Mouse (Mus musculus) heart, embryonic 15.5 days (tissue): ENCODE data around the gene Gm5640. TPM values are rescaled to one million over a fixed set of nuclear protein-coding genes. Genes with fewer than 3 reads are reported as not detected.
"Not testable (repeated sequence)": the region's sequence is repeated elsewhere in the genome, so short reads cannot be mapped to it uniquely, and the experiment has no call there.

Experiments
- ATAC-seq: fragments of 200-750 bp; cut with Nextera tagmentation; replicated peaks from 2 replicates; pipeline ENCODE4 v1.8.0; 2017; ENCODE audit warnings: low read depth, moderate TSS enrichment; ENCODE audit not compliant: insufficient number of reproducible peaks, insufficient read depth, low FRiP score
- H3K27ac ChIP-seq: fragments of 300-500 bp; sonication (generic); 2 replicates; pipeline ENCODE4 v1.5.1; 2015; ENCODE audit warnings: mild to moderate bottlenecking, inconsistent platforms
- H3K27me3 ChIP-seq: fragments of 300-500 bp; sonication (generic); 2 replicates; pipeline ENCODE4 v1.6.1; 2015; ENCODE audit warnings: inconsistent platforms
- H3K36me3 ChIP-seq: fragments of 300-500 bp; sonication (generic); 2 replicates; pipeline ENCODE4 v1.6.1; 2015; ENCODE audit warnings: mild to moderate bottlenecking, inconsistent platforms
- H3K4me1 ChIP-seq: fragments of 300-500 bp; sonication (generic); replicated peaks from 2 replicates; pipeline ENCODE4 v1.6.1; 2015; ENCODE audit warnings: inconsistent platforms
- H3K4me2 ChIP-seq: fragments of 300-500 bp; sonication (generic); 2 replicates; pipeline ENCODE4 v1.6.1; 2015; ENCODE audit warnings: inconsistent platforms, mild to moderate bottlenecking, moderate library complexity
- H3K4me3 ChIP-seq: fragments of 300-500 bp; sonication (generic); 2 replicates; pipeline ENCODE4 v1.5.1; 2015; ENCODE audit warnings: mild to moderate bottlenecking, inconsistent platforms
- H3K9ac ChIP-seq: fragments of 300-500 bp; sonication (generic); 2 replicates; pipeline ENCODE4 v1.6.1; 2015; ENCODE audit warnings: mild to moderate bottlenecking, inconsistent platforms
- H3K9me3 ChIP-seq: fragments of 300-500 bp; sonication (generic); replicated peaks from 2 replicates; pipeline ENCODE4 v1.6.1; 2016; ENCODE audit warnings: inconsistent platforms
- WGBS: fragments of 180-500 bp; shearing (Covaris S2); methylation state at CpG from one replicate; pipeline ENCODE4 v1.1.7; 2015; ENCODE audit warnings: mixed read lengths; 5-methylcytosine and 5-hydroxymethylcytosine counted together
- polyA plus RNA-seq: library from polyadenylated mRNA; unstranded; fragments of >200 nt; fragmentation: Nextera tagmentation; extraction: Ambion mirVana; gene quantifications from 2 replicates; pipeline ENCODE4 v1.2.1, GENCODE M21; 2015

Gene Gm5640
- polyA plus RNA-seq: 0.04 and 0.09 TPM in 2 replicates

DNA sequence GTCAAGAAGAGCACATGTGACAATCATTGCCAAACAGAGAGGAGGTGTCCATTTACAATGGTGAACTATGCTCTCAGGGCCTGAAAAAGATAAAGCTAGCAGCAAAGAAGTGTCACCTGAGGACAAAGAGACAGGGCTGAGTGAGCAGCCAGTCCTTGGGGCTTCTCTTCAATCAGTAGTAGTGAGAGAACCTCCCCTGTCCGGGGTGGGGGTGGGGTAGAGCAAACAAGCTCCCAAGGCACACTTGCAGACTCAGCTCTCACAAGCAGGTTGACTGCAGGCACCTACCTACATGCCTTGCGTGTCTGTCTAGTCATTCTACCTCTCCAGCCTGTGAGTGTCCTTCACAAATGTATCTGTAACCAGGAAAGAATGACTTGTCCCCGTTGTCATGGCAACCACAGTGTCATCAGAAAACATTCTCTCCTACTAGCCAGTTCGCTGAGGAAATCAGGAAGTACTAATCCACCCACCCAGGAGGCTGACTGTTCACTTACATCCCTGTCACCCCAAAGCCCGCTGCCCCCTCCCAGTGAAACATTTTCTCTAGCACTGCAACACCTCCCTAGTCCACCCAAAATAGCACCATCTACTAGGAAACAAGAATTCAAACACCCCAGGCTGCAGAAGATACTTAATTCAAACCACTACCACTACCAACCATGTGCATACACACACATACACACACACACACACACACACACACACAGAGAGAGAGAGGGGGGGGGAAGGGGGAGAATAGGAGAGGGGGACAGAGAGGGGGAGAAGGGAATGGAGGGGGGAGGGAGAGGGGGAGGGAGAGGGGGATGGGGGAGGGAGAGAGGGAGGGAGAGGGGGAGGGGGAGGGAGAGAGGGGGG is at the start of gene Gm5640:
Gene Gm5640 (minus strand): TSS at position 170 of the 858 bp plus-strand sequence.
- not testable (repeated sequence) for H3K27ac ChIP-seq, H3K36me3 ChIP-seq, H3K4me2 ChIP-seq, H3K4me3 ChIP-seq, ATAC-seq, H3K27me3 ChIP-seq, H3K9ac ChIP-seq, H3K4me1 ChIP-seq, H3K9me3 ChIP-seq
- 39% methylated on average over 2 of the region's 5 CpGs for WGBS

GRCm38 (mm10) chrX:74646393-74646792 is 958 bp upstream of the Gm5640 start:
- ATAC-seq, H3K9ac ChIP-seq, H3K27me3 ChIP-seq, H3K4me3 ChIP-seq, H3K9me3 ChIP-seq, H3K4me1 ChIP-seq, H3K36me3 ChIP-seq, H3K4me2 ChIP-seq, H3K27ac ChIP-seq: not testable (repeated sequence)
- WGBS: no CpG with 5 or more reads among the region's 1 CpGs

DNA sequence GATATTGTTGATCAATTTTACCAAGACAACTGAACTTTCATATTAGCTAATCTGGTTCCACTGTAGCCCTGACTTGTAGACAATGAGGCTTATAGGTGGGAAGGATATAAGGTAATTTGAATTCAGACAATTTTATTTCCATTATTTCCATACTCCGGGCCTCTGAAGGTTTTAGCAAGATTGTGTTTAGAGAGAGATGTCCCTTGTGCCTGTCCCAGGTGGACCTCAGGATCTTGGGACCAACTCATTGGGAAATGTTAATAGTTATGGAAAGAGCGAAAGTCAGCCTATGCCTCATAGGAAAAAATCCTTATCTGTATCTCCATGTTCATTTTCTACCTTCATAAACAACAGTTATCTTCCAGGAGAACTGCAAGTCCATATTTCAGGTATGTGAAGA is 53.1 kb downstream of the Gm5640 start, which contains the start of gene Olfr1325:
Gene Olfr1325 (plus strand): TSS at position 301 of the 400 bp plus-strand sequence.
- Histone ChIP-seq H3K9ac (no peak within 1 kb of the TSS), H3K27ac (no peak within 1 kb of the TSS), H3K27me3 (no peaks in the 10 kb centered on the region), H3K4me3 (no peak within 1 kb of the TSS), H3K36me3 (no peaks in the 10 kb centered on the region), H3K4me1 (no peaks in the 10 kb centered on the region), H3K9me3 (no peaks in the 10 kb centered on the region), H3K4me2 (no peak within 1 kb of the TSS)
- no peak for ATAC-seq
- WGBS: 89% methylated on average over 2 of the region's 2 CpGs

Other genes starting within 250 kb of the Gm5640 start
- gene G6pdx, start 216.4 kb downstream of the Gm5640 start, polyA plus RNA-seq: 15.4 and 21.4 TPM in 2 replicates
- gene Gm6880, start 164.2 kb downstream of the Gm5640 start, polyA plus RNA-seq: not detected in 2 replicates
- not detected in 2 replicates for gene Olfr1326-ps1, start 70.7 kb downstream of the Gm5640 start, polyA plus RNA-seq
- not detected in 2 replicates for gene Olfr1325, start 53.0 kb downstream of the Gm5640 start, polyA plus RNA-seq
- gene Gm6890, start 95.3 kb upstream of the Gm5640 start, polyA plus RNA-seq: not detected in 2 replicates
- gene Gm5936, start 191.6 kb upstream of the Gm5640 start, polyA plus RNA-seq: not detected in 2 replicates